Mouse (Mus musculus): ENCODE measurements at regions not wholly inside any gene's neighbourhood (a gene's known extent, or its start where the extent isn't known, plus 50 kb on each side); places are given as distances from the start of the nearest gene placed in this dataset.

- TF ChIP-seq POLR2A (IDR thresholded peaks at IDR 0.05; ENCODE audit: insufficient read depth, low read depth, low read length), result no peak
- no peak for TF ChIP-seq CTCF (IDR thresholded peaks at IDR 0.05; ENCODE audit: insufficient read depth, low read depth, low read length)
- H3K4me3 ChIP-seq (ENCODE audit: insufficient read depth, low read depth, low read length), result no peak overlapping the region
- WGBS, result 88% methylated on average over 3 of the region's 3 CpGs
Measured at GRCm38 (mm10) chr12:14415543-14416181, 263.8 kb upstream of the Fam84a start.

GRCm38 (mm10) chr12:14411102-14411501, 259.2 kb upstream of the Fam84a start:
- Histone ChIP-seq H3K4me3 (ENCODE audit: insufficient read depth, low read depth, low read length) (no peak overlapping the region), H3K4me1 (ENCODE audit: control insufficient read depth, insufficient read depth, low read length) (no peaks in the 10 kb centered on the region), H3K27ac (ENCODE audit: insufficient read depth, low read depth, low read length) (no peak overlapping the region)
- WGBS, result 79% methylated on average over 1 of the region's 1 CpGs
- TF ChIP-seq CTCF (IDR thresholded peaks at IDR 0.05; ENCODE audit: insufficient read depth, low read depth, low read length) (no peak), POLR2A (IDR thresholded peaks at IDR 0.05; ENCODE audit: insufficient read depth, low read depth, low read length) (no peak)

More at GRCm38 (mm10) chr12:14415543-14416181, 263.8 kb upstream of the Fam84a start:
- Histone ChIP-seq H3K27ac (ENCODE audit: insufficient read depth, low read depth, low read length) (no peak overlapping the region), H3K4me1 (ENCODE audit: control insufficient read depth, insufficient read depth, low read length) (no peaks in the 10 kb centered on the region)

- TF ChIP-seq CTCF (IDR thresholded peaks at IDR 0.05; ENCODE audit: insufficient read depth, low read depth, low read length), result no peak
- no peak for TF ChIP-seq POLR2A (IDR thresholded peaks at IDR 0.05; ENCODE audit: insufficient read depth, low read depth, low read length)
- H3K4me3 ChIP-seq (ENCODE audit: insufficient read depth, low read depth, low read length), result no peak overlapping the region
- no peaks in the 10 kb centered on the region for H3K4me1 ChIP-seq (ENCODE audit: control insufficient read depth, insufficient read depth, low read length)
- 70% methylated on average over 1 of the region's 1 CpGs for WGBS
- H3K27ac ChIP-seq (ENCODE audit: insufficient read depth, low read depth, low read length), result no peak overlapping the region
Measured at GRCm38 (mm10) chr12:14405796-14406195, 253.9 kb upstream of the Fam84a start.

- no peak overlapping the region for H3K4me3 ChIP-seq (ENCODE audit: insufficient read depth, low read depth, low read length)
- no peak for TF ChIP-seq CTCF (IDR thresholded peaks at IDR 0.05; ENCODE audit: insufficient read depth, low read depth, low read length)
- no peak for TF ChIP-seq POLR2A (IDR thresholded peaks at IDR 0.05; ENCODE audit: insufficient read depth, low read depth, low read length)
- H3K27ac ChIP-seq (ENCODE audit: insufficient read depth, low read depth, low read length), result no peak overlapping the region
- H3K4me1 ChIP-seq (ENCODE audit: control insufficient read depth, insufficient read depth, low read length), result no peaks in the 10 kb centered on the region
- WGBS, result 93% methylated on average over 6 of the region's 6 CpGs
Measured at GRCm38 (mm10) chr12:14376211-14376610, 224.4 kb upstream of the Fam84a start.

- 63% methylated on average over 5 of the region's 5 CpGs for WGBS
- Histone ChIP-seq H3K27ac (ENCODE audit: insufficient read depth, low read depth, low read length) (no peak overlapping the region), H3K4me1 (ENCODE audit: control insufficient read depth, insufficient read depth, low read length) (no peaks in the 10 kb centered on the region), H3K4me3 (ENCODE audit: insufficient read depth, low read depth, low read length) (no peak overlapping the region)
- TF ChIP-seq POLR2A (IDR thresholded peaks at IDR 0.05; ENCODE audit: insufficient read depth, low read depth, low read length) (no peak), CTCF (IDR thresholded peaks at IDR 0.05; ENCODE audit: insufficient read depth, low read depth, low read length) (no peak)
Measured at GRCm38 (mm10) chr12:14338244-14338799, 186.5 kb upstream of the Fam84a start.

GRCm38 (mm10) chr12:14337813-14338212, 186.0 kb upstream of the Fam84a start:
- TF ChIP-seq POLR2A (IDR thresholded peaks at IDR 0.05; ENCODE audit: insufficient read depth, low read depth, low read length) (no peak), CTCF (IDR thresholded peaks at IDR 0.05; ENCODE audit: insufficient read depth, low read depth, low read length) (no peak)
- H3K27ac ChIP-seq (ENCODE audit: insufficient read depth, low read depth, low read length), result no peak overlapping the region
- H3K4me3 ChIP-seq (ENCODE audit: insufficient read depth, low read depth, low read length), result no peak overlapping the region
- H3K4me1 ChIP-seq (ENCODE audit: control insufficient read depth, insufficient read depth, low read length), result no peaks in the 10 kb centered on the region
- 71% methylated on average over 3 of the region's 3 CpGs for WGBS

- Histone ChIP-seq H3K27ac (ENCODE audit: insufficient read depth, low read depth, low read length) (no peak overlapping the region), H3K4me1 (ENCODE audit: control insufficient read depth, insufficient read depth, low read length) (no peaks in the 10 kb centered on the region), H3K4me3 (ENCODE audit: insufficient read depth, low read depth, low read length) (no peak overlapping the region)
- 81% methylated on average over 3 of the region's 3 CpGs for WGBS
- TF ChIP-seq CTCF (IDR thresholded peaks at IDR 0.05; ENCODE audit: insufficient read depth, low read depth, low read length) (no peak), POLR2A (IDR thresholded peaks at IDR 0.05; ENCODE audit: insufficient read depth, low read depth, low read length) (no peak)
Measured at GRCm38 (mm10) chr12:14318693-14319092, 166.8 kb upstream of the Fam84a start.

GRCm38 (mm10) chr12:14316392-14316791, 164.5 kb upstream of the Fam84a start:
- no peak for TF ChIP-seq CTCF (IDR thresholded peaks at IDR 0.05; ENCODE audit: insufficient read depth, low read depth, low read length)
- TF ChIP-seq POLR2A (IDR thresholded peaks at IDR 0.05; ENCODE audit: insufficient read depth, low read depth, low read length), result no peak
- Histone ChIP-seq H3K27ac (ENCODE audit: insufficient read depth, low read depth, low read length) (no peak overlapping the region), H3K4me1 (ENCODE audit: control insufficient read depth, insufficient read depth, low read length) (no peaks in the 10 kb centered on the region), H3K4me3 (ENCODE audit: insufficient read depth, low read depth, low read length) (no peak overlapping the region)
- WGBS, result 65% methylated on average over 2 of the region's 2 CpGs

GRCm38 (mm10) chr12:14315780-14316179, 163.9 kb upstream of the Fam84a start:
- Histone ChIP-seq H3K27ac (ENCODE audit: insufficient read depth, low read depth, low read length) (no peak overlapping the region), H3K4me3 (ENCODE audit: insufficient read depth, low read depth, low read length) (no peak overlapping the region), H3K4me1 (ENCODE audit: control insufficient read depth, insufficient read depth, low read length) (no peaks in the 10 kb centered on the region)
- WGBS, result 32% methylated on average over 5 of the region's 5 CpGs
- TF ChIP-seq CTCF (IDR thresholded peaks at IDR 0.05; ENCODE audit: insufficient read depth, low read depth, low read length) (no peak), POLR2A (IDR thresholded peaks at IDR 0.05; ENCODE audit: insufficient read depth, low read depth, low read length) (no peak)

Data from olfactory bulb, adult 2 months (tissue).